Mouse (Mus musculus) layer of hippocampus, postnatal 10 days (tissue): ENCODE data around the gene Lsm14b. TPM values are rescaled to one million over a fixed set of nuclear protein-coding genes. Genes with fewer than 3 reads are reported as not detected.

Experiments
- DNase-seq, 2 experiments: peaks; one replicate each; pipeline ENCODE4 v3.0.0; 2021; ENCODE audit warnings: low spot score in 2 of 2
- total RNA-seq, 2 experiments: library from RNA; stranded (reverse); gene quantifications; 2 replicates each; pipeline ENCODE4 v1.2.3; 2021

Gene Lsm14b
- total RNA-seq, 2 experiments from 2014 or later: 129 to 134 TPM

- DNase-seq: no peak
Observed at GRCm38 (mm10) chr2:180017632-180018031, 7.2 kb upstream of the Lsm14b start.

- DNase-seq: no peak
Observed at GRCm38 (mm10) chr2:180018573-180018972, 6.2 kb upstream of the Lsm14b start.

- DNase-seq: peak in 1 of 2 experiments; percentile 10
Observed at GRCm38 (mm10) chr2:180020091-180020661, 4.6 kb upstream of the Lsm14b start.

GRCm38 (mm10) chr2:180020919-180021318, 3.9 kb upstream of the Lsm14b start:
- DNase-seq: no peak

- DNase-seq: no peak
Observed at GRCm38 (mm10) chr2:180022751-180023150, 2.0 kb upstream of the Lsm14b start.

- peak; percentile 59 to 71 for DNase-seq
Observed at GRCm38 (mm10) chr2:180025135-180025860, 511 bp downstream of the Lsm14b start.

- no peak for DNase-seq
Observed at GRCm38 (mm10) chr2:180025861-180026200, 1.0 kb downstream of the Lsm14b start.

GRCm38 (mm10) chr2:180027768-180028167, 3.0 kb downstream of the Lsm14b start:
- peak in 1 of 2 experiments; percentile 10 for DNase-seq

GRCm38 (mm10) chr2:180031270-180031669, 6.5 kb downstream of the Lsm14b start:
- DNase-seq: peak in 1 of 2 experiments; percentile 14

- peak in 1 of 2 experiments; percentile 10 for DNase-seq
Observed at GRCm38 (mm10) chr2:180032925-180033324, 8.1 kb downstream of the Lsm14b start.

- no peak for DNase-seq
Observed at GRCm38 (mm10) chr2:180033956-180034355, 9.2 kb downstream of the Lsm14b start.

- no peak for DNase-seq
Observed at GRCm38 (mm10) chr2:180034753-180035152, 10.0 kb downstream of the Lsm14b start.

GRCm38 (mm10) chr2:180040406-180040805, 15.6 kb downstream of the Lsm14b start:
- DNase-seq: no peak

GRCm38 (mm10) chr2:180041577-180042255, 16.9 kb downstream of the Lsm14b start:
- DNase-seq: peak in 1 of 2 experiments; percentile 34

- DNase-seq: peak; percentile 89 to 91
Observed at GRCm38 (mm10) chr2:180042256-180042857, 17.6 kb downstream of the Lsm14b start, which contains the start of the genes Psma7 and Ss18l1. Gene Psma7 (minus strand): TSS chr2:180042433. Gene Ss18l1 (plus strand): TSS chr2:180042509.

- DNase-seq: peak; percentile 79 to 82
Observed at GRCm38 (mm10) chr2:180042858-180043515, 18.2 kb downstream of the Lsm14b start.

GRCm38 (mm10) chr2:180045283-180045682, 20.5 kb downstream of the Lsm14b start:
- no peak for DNase-seq

- no peak for DNase-seq
Observed at GRCm38 (mm10) chr2:180047580-180047979, 22.8 kb downstream of the Lsm14b start.

- DNase-seq: peak in 1 of 2 experiments; percentile 23
Observed at GRCm38 (mm10) chr2:180047980-180048635, 23.3 kb downstream of the Lsm14b start.

GRCm38 (mm10) chr2:180050986-180051385, 26.2 kb downstream of the Lsm14b start:
- peak; percentile 84 to 88 for DNase-seq
